24 mouse cellular contexts compared by ENCODE assay signal in the genomic region with DNA sequence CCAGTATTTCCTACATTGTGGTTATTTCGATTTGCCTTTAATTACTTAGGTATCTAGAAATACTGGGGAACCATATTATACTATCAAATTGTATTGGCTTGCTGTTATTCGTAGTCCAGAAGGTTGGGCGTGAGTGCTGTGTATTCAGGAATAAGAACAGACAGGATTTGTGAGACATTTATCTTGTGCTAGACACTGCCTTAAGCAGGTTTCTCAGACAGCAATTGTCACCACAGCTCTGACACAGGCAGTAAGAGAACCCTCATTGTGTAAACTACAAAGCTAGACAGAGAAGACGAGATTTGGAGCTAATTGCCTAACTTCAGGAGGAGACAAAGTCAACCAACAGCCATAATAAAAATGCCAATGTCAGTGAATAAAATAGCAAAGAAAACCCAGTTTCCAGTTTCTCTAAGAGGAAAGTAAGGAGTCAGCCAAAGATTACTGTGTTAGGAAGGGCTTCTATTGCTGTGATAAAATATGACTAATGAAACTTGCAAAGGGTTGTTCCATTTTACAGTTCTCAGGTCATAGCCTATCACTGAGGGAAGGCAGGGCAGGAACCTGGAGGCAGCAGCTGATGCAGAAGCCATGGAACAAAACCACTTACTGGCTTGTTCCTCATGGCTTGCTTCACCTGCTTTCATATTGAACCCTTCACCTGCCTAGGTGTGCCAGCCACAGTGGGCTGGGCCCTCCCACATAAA.
DNase-seq lines count a peak whose midpoint lies in the region; ATAC-seq and TF ChIP-seq lines count a peak whose summit lies in the region.
"Had no signal": no experiment of that assay in that cellular context is flagged by ENCODE, and none has a peak within 500 bp of the region (broad histone marks: within the 10 kb centered on the region; RNA-seq: fewer than 3 reads in every experiment).

No protein-coding gene starts in this region.

- intact Hi-C loops in left cerebral cortex, postnatal 25 days (cut with DNase I), result no loop called here

- no peaks in the 10 kb centered on the region for H3K36me3 ChIP-seq in midbrain, embryonic 10.5 days
- no peaks in the 10 kb centered on the region for H3K36me3 ChIP-seq in midbrain, postnatal 0 days (ENCODE audit: insufficient read depth, low read length)
- no peaks in the 10 kb centered on the region for H3K36me3 ChIP-seq in forebrain, embryonic 13.5 days (ENCODE audit: poor library complexity, severe bottlenecking)
- H3K36me3 ChIP-seq in hindbrain, embryonic 15.5 days, result no peaks in the 10 kb centered on the region
- H3K36me3 ChIP-seq in midbrain, embryonic 13.5 days, result no peaks in the 10 kb centered on the region
- H3K36me3 ChIP-seq: embryonic facial prominence, embryonic 10.5 days; G1E; heart, embryonic 13.5 days; limb, embryonic 10.5 days had no signal

- WGBS in midbrain, embryonic 10.5 days, result 76% methylated on average over 4 of the region's 4 CpGs
- WGBS in midbrain, postnatal 0 days, result 68% methylated on average over 4 of the region's 4 CpGs
- WGBS in forebrain, embryonic 13.5 days, result 37% methylated on average over 4 of the region's 4 CpGs
- 61% methylated on average over 4 of the region's 4 CpGs for WGBS in hindbrain, embryonic 15.5 days
- 63% methylated on average over 4 of the region's 4 CpGs for WGBS in midbrain, embryonic 13.5 days

- peaks cover 10% of the 10 kb centered on the region for H3K4me1 ChIP-seq in midbrain, embryonic 10.5 days
- H3K4me1 ChIP-seq in midbrain, postnatal 0 days (ENCODE audit: insufficient read depth, low read length), result no peaks in the 10 kb centered on the region
- peaks cover 16% of the 10 kb centered on the region for H3K4me1 ChIP-seq in forebrain, embryonic 13.5 days
- peaks cover 7% of the 10 kb centered on the region for H3K4me1 ChIP-seq in hindbrain, embryonic 15.5 days (replicated peaks)
- H3K4me1 ChIP-seq in midbrain, embryonic 13.5 days (replicated peaks), result peaks cover 15% of the 10 kb centered on the region
- H3K4me1 ChIP-seq: heart, embryonic 13.5 days had no signal

- H3K9me3 ChIP-seq in midbrain, embryonic 10.5 days (replicated peaks), result no peaks in the 10 kb centered on the region
- no peaks in the 10 kb centered on the region for H3K9me3 ChIP-seq in midbrain, postnatal 0 days (ENCODE audit: low read length)
- H3K9me3 ChIP-seq in forebrain, embryonic 13.5 days (replicated peaks), result no peaks in the 10 kb centered on the region
- no peaks in the 10 kb centered on the region for H3K9me3 ChIP-seq in hindbrain, embryonic 15.5 days
- no peaks in the 10 kb centered on the region for H3K9me3 ChIP-seq in midbrain, embryonic 13.5 days
- H3K9me3 ChIP-seq: embryonic facial prominence, embryonic 10.5 days; G1E; heart, embryonic 13.5 days; limb, embryonic 10.5 days had no signal

- TF ChIP-seq CTCF in midbrain, postnatal 0 days (IDR thresholded peaks at IDR 0.05), result no peak

- H3K9ac ChIP-seq in midbrain, postnatal 0 days (replicated peaks; ENCODE audit: low read length, poor library complexity, severe bottlenecking), result no peak overlapping the region
- H3K9ac ChIP-seq in forebrain, embryonic 13.5 days, result no peak overlapping the region
- no peak overlapping the region for H3K9ac ChIP-seq in hindbrain, embryonic 15.5 days
- no peak overlapping the region for H3K9ac ChIP-seq in midbrain, embryonic 13.5 days (replicated peaks)
- H3K9ac ChIP-seq: heart, embryonic 13.5 days; liver, postnatal 0 days had no signal

- H3K27me3 ChIP-seq in midbrain, embryonic 10.5 days (ENCODE audit: low read depth, poor library complexity, severe bottlenecking), result no peaks in the 10 kb centered on the region
- no peaks in the 10 kb centered on the region for H3K27me3 ChIP-seq in midbrain, postnatal 0 days (ENCODE audit: insufficient read depth, low read length)
- H3K27me3 ChIP-seq in forebrain, embryonic 13.5 days, result no peaks in the 10 kb centered on the region
- H3K27me3 ChIP-seq in hindbrain, embryonic 15.5 days, result no peaks in the 10 kb centered on the region
- H3K27me3 ChIP-seq in midbrain, embryonic 13.5 days, result no peaks in the 10 kb centered on the region
- H3K27me3 ChIP-seq: heart, embryonic 13.5 days had no signal

- H3K4me3 ChIP-seq in midbrain, embryonic 10.5 days, result no peak overlapping the region
- H3K4me3 ChIP-seq in midbrain, postnatal 0 days (ENCODE audit: low read depth, low read length), result no peak overlapping the region
- H3K4me3 ChIP-seq in forebrain, embryonic 13.5 days, result no peak overlapping the region
- H3K4me3 ChIP-seq in hindbrain, embryonic 15.5 days, result no peak overlapping the region
- no peak overlapping the region for H3K4me3 ChIP-seq in midbrain, embryonic 13.5 days (replicated peaks)
- H3K4me3 ChIP-seq: embryonic facial prominence, embryonic 10.5 days; heart, embryonic 13.5 days; left cerebral cortex, adult 2 months; limb, embryonic 10.5 days; myocyte had no signal

- DNase-seq in midbrain, embryonic 10.5 days (ENCODE audit: low spot score), result no peak
- no peak for DNase-seq in midbrain, postnatal 0 days (ENCODE audit: low spot score)
- DNase-seq in left cerebral cortex, postnatal 25 days (ENCODE audit: low spot score in 2 of 2), result no peak
- DNase-seq in adrenal gland, postnatal 4 days (ENCODE audit: low spot score in 2 of 2), result no peak
- no peak for DNase-seq in cerebellum, postnatal 10 days
- DNase-seq: adrenal gland, postnatal 25 days; cerebellum, adult 8-10 months; gastrocnemius, postnatal 10 days; heart, adult 11 months; heart, postnatal 36 days; kidney, adult 18-20 months; liver, postnatal 0 days; lung, postnatal 10 days; right cerebral cortex, postnatal 4 days had no signal

- ATAC-seq in midbrain, postnatal 0 days (ENCODE audit: low FRiP score), result no peak
- ATAC-seq in forebrain, embryonic 13.5 days, result peak; percentile 62
- ATAC-seq in hindbrain, embryonic 15.5 days (ENCODE audit: low FRiP score, low read depth), result no peak
- ATAC-seq in midbrain, embryonic 13.5 days, result no peak
- ATAC-seq: liver, postnatal 0 days had no signal

- H3K27ac ChIP-seq in midbrain, embryonic 10.5 days (replicated peaks), result 0 out of 2 replicates have a peak overlapping the region, but pooled peaks have one; percentile 46
- H3K27ac ChIP-seq in midbrain, postnatal 0 days (ENCODE audit: low read depth, low read length), result no peak overlapping the region
- H3K27ac ChIP-seq in forebrain, embryonic 13.5 days, result peak overlapping the region; percentile 93
- peak overlapping the region; percentile 36 for H3K27ac ChIP-seq in hindbrain, embryonic 15.5 days (replicated peaks)
- H3K27ac ChIP-seq in midbrain, embryonic 13.5 days, result peak overlapping the region; percentile 76
- H3K27ac ChIP-seq: embryonic facial prominence, embryonic 10.5 days; heart, embryonic 13.5 days; kidney, postnatal 0 days; left cerebral cortex, adult 2 months; limb, embryonic 10.5 days had no signal

- no peak overlapping the region for H3K4me2 ChIP-seq in midbrain, postnatal 0 days (ENCODE audit: low read depth, low read length, poor library complexity, severe bottlenecking)
- peak overlapping the region; percentile 36 for H3K4me2 ChIP-seq in forebrain, embryonic 13.5 days
- H3K4me2 ChIP-seq in hindbrain, embryonic 15.5 days, result no peak overlapping the region
- H3K4me2 ChIP-seq in midbrain, embryonic 13.5 days (replicated peaks), result no peak overlapping the region
- H3K4me2 ChIP-seq: heart, embryonic 13.5 days had no signal
